ENCODE assay signal across 12 mouse cellular contexts in the genomic region with DNA sequence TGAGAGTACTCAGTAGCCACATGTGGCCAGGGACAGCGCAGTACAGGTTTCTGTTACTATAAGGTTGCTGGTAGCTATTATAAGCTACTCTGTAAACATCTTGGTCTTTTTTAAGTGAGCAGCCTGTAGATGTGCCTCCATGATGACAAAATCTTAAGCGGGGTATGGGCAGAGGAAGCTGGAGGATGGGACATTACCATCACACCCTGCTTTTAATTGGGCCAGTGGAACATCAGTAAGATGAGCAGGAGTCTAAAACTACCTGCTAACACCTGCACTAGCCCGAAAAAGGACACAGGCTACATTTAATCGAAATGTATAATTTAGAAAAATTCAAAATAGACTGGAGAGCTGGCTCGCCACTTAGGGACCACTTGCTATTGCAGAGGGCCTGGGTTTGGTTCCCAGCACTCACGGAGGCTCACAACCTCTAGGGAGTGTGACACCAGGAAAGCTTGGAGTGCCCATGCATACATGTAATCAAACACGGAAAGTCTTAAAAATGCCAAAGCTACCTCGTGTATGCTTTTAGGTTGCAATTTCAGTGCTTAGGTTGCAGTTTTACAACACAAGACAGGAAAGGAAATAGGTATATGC. TPM values are rescaled to one million over a fixed set of nuclear protein-coding genes. Genes with fewer than 3 reads are reported as not detected.
DNase-seq lines count a peak whose midpoint lies in the region; ATAC-seq and TF ChIP-seq lines count a peak whose summit lies in the region.
"Had no signal": no experiment of that assay in that cellular context is flagged by ENCODE, and none has a peak within 500 bp of the region (broad histone marks: within the 10 kb centered on the region; RNA-seq: fewer than 3 reads in every experiment).

No protein-coding gene starts in this region.

- no peak for TF ChIP-seq POLR2A in myocyte (IDR thresholded peaks at IDR 0.05; ENCODE audit: insufficient read length, low read depth)

- peaks cover 11% of the 10 kb centered on the region for H3K4me1 ChIP-seq in kidney, postnatal 0 days (replicated peaks; ENCODE audit: insufficient read depth, low read length)
- peaks cover 25% of the 10 kb centered on the region for H3K4me1 ChIP-seq in embryonic facial prominence, embryonic 13.5 days
- peaks cover 11% of the 10 kb centered on the region for H3K4me1 ChIP-seq in intestine, embryonic 16.5 days (ENCODE audit: control insufficient read depth, insufficient read depth, low read length)

- no peak overlapping the region for H3K9ac ChIP-seq in kidney, postnatal 0 days (ENCODE audit: low read depth, low read length)
- H3K9ac ChIP-seq in embryonic facial prominence, embryonic 13.5 days: no peak overlapping the region
- no peak overlapping the region for H3K9ac ChIP-seq in intestine, embryonic 16.5 days (ENCODE audit: low read depth, low read length)

- no peaks in the 10 kb centered on the region for H3K27me3 ChIP-seq in kidney, postnatal 0 days (ENCODE audit: insufficient read depth, low read length)
- H3K27me3 ChIP-seq in embryonic facial prominence, embryonic 13.5 days: no peaks in the 10 kb centered on the region
- no peaks in the 10 kb centered on the region for H3K27me3 ChIP-seq in intestine, embryonic 16.5 days (replicated peaks; ENCODE audit: control insufficient read depth, insufficient read depth, low read length)
- no peaks in the 10 kb centered on the region for H3K27me3 ChIP-seq in myocyte (ENCODE audit: control insufficient read depth, insufficient read depth, insufficient read length)
- H3K27me3 ChIP-seq: Patski had no signal

- H3ac ChIP-seq in myocyte (ENCODE audit: control insufficient read depth, insufficient read length): no peak overlapping the region

- WGBS in kidney, postnatal 0 days: 85% methylated on average over 8 of the region's 8 CpGs
- WGBS in embryonic facial prominence, embryonic 13.5 days: 83% methylated on average over 8 of the region's 8 CpGs
- WGBS in intestine, embryonic 16.5 days: 92% methylated on average over 8 of the region's 8 CpGs

- H3K9me3 ChIP-seq in kidney, postnatal 0 days (replicated peaks; ENCODE audit: low read length): no peaks in the 10 kb centered on the region
- H3K9me3 ChIP-seq in embryonic facial prominence, embryonic 13.5 days: no peaks in the 10 kb centered on the region
- H3K9me3 ChIP-seq in intestine, embryonic 16.5 days (ENCODE audit: control insufficient read depth, low read length): peaks cover 3% of the 10 kb centered on the region; the same call in 1 of the 2 replicates

- no peak overlapping the region for H3K27ac ChIP-seq in kidney, postnatal 0 days
- H3K27ac ChIP-seq in embryonic facial prominence, embryonic 13.5 days: no peak overlapping the region
- H3K27ac ChIP-seq in intestine, embryonic 16.5 days (ENCODE audit: low read length): no peak overlapping the region

- TF ChIP-seq CTCF in kidney, postnatal 0 days (IDR thresholded peaks at IDR 0.05; ENCODE audit: low read depth): no peak

- H3K4me2 ChIP-seq in kidney, postnatal 0 days (ENCODE audit: low read length): peak overlapping the region; percentile 70; the same call in 1 of the 2 replicates
- peak overlapping the region; percentile 85 for H3K4me2 ChIP-seq in embryonic facial prominence, embryonic 13.5 days
- peak overlapping the region; percentile 66 for H3K4me2 ChIP-seq in intestine, embryonic 16.5 days (ENCODE audit: low read depth, low read length)
- peak overlapping the region; percentile 90 for H3K4me2 ChIP-seq in myocyte (ENCODE audit: low read depth)

- no peak for DNase-seq in kidney, postnatal 0 days (ENCODE audit: low spot score)
- no peak for DNase-seq in kidney, adult 9 months
- no peak for DNase-seq in left cerebral cortex, adult 9 months (ENCODE audit: low spot score in 2 of 2)
- DNase-seq in adrenal gland, adult 2 months: no peak
- DNase-seq: cerebellum, adult 18-20 months; lung, postnatal 14 days; right cerebral cortex, postnatal 4 days had no signal

- ATAC-seq in kidney, postnatal 0 days (replicated peaks; ENCODE audit: low FRiP score, low read depth): no peak
- no peak for ATAC-seq in embryonic facial prominence, embryonic 13.5 days (ENCODE audit: insufficient number of reproducible peaks, insufficient read depth, low FRiP score, low TSS enrichment, low read depth)
- no peak for ATAC-seq in intestine, embryonic 16.5 days
- no peak for ATAC-seq in cerebellum, adult (ENCODE audit: insufficient number of reproducible peaks, low FRiP score, low TSS enrichment)
- ATAC-seq: Patski had no signal

- H3K4me3 ChIP-seq in kidney, postnatal 0 days (replicated peaks; ENCODE audit: low read depth, low read length): no peak overlapping the region
- H3K4me3 ChIP-seq in embryonic facial prominence, embryonic 13.5 days: peak overlapping the region; percentile 85
- H3K4me3 ChIP-seq in intestine, embryonic 16.5 days (ENCODE audit: low read length): peak overlapping the region; percentile 88
- peak overlapping the region; percentile 74 for H3K4me3 ChIP-seq in myocyte

- H3K79me2 ChIP-seq in myocyte (ENCODE audit: control insufficient read depth, insufficient read depth): peaks cover 14% of the 10 kb centered on the region

- 0 out of 2 replicates have a peak, but pooled peaks cover 5% of the 10 kb centered on the region for H3K36me3 ChIP-seq in kidney, postnatal 0 days (ENCODE audit: insufficient read depth, low read length)
- H3K36me3 ChIP-seq in embryonic facial prominence, embryonic 13.5 days: peaks cover 32% of the 10 kb centered on the region
- H3K36me3 ChIP-seq in intestine, embryonic 16.5 days (ENCODE audit: control insufficient read depth, insufficient read depth, low read length): peaks cover 6% of the 10 kb centered on the region; the same call in 1 of the 2 replicates
- H3K36me3 ChIP-seq in myocyte (ENCODE audit: control insufficient read depth, insufficient read depth): peaks cover 13% of the 10 kb centered on the region

TF ChIP-seq in myocyte, 11 proteins besides CTCF, POLR2A, EP300 and RAD21:
- TF ChIP-seq CEBPB (IDR thresholded peaks at IDR 0.05; ENCODE audit: insufficient read depth, poor library complexity, severe bottlenecking) (no peak), MYOG (IDR thresholded peaks at IDR 0.05; ENCODE audit: control insufficient read depth in 1 of 3, insufficient read depth in 1 of 3, insufficient read length in 2 of 3, low read depth in 2 of 3) (no peak), POLR2AphosphoS2 (IDR thresholded peaks at IDR 0.05; ENCODE audit: insufficient read length, low read depth) (peak; percentile 30)
TF ChIP-seq in myocyte: peak in this region for 1.

RNA-seq across cellular contexts. Expression of gene Usp46, which starts 26.7 kb away (rescaled TPM):
- 20.4 and 21.3 TPM in 2 replicates for polyA plus RNA-seq in kidney, postnatal 0 days (2015; fragmentation: Nextera tagmentation; extraction: Ambion mirVana)
- 36.5 and 38.6 TPM in 2 replicates for polyA plus RNA-seq in embryonic facial prominence, embryonic 13.5 days (2015; fragmentation: Nextera tagmentation; extraction: Ambion mirVana)
- 16.5 and 16.7 TPM in 2 replicates for polyA plus RNA-seq in intestine, embryonic 16.5 days (2015; fragmentation: Nextera tagmentation; extraction: Ambion mirVana)
- 6.1 TPM for polyA plus RNA-seq in myocyte (2012; fragmentation: generic; extraction: Trizol)
- 10 to 100 TPM; 29.5 to 32.6 TPM for total RNA-seq in adrenal gland, adult 2 months (2021)
- 1.5 TPM in 2 replicates for polyA plus RNA-seq in adrenal gland, adult 2 months (2012; rRNA removed)
